Mouse (Mus musculus) MEL (cell line): Measurements from ENCODE around the gene Fkbp5.
A peak's percentile ranks its signal among the peaks of the same experiment; 100 is the strongest.

Experiments
- RAD21 ChIP-seq: IDR thresholded peaks from 2 replicates; pipeline ENCODE4 v1.6.1; 2011; ENCODE audit warnings: mild to moderate bottlenecking, low read depth, low read length, improper control_type of control experiment
- TBP ChIP-seq: IDR thresholded peaks from 2 replicates; pipeline ENCODE4 v1.8.0; 2011; ENCODE audit warnings: low read depth, low read length, improper control_type of control experiment

DNA sequence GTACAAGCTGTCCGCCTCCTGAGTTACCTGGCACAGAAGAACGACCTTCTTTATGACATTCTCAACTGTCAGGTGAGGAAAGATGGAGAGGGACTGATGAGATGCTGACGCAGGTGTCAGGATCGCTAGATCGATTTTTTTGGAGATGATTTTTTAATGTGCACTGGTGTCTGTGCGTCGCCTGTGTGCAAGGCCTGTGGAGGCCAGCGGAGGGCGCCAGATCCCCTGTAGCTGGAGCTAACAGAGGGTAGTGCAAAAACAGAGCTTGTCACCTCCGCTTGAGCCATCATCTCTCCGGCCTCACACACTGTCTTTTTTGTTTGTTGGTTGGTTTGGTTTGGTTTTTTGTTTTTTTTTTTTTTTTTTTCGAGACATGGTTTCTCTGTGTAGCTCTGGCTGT is 20.6 kb upstream of the Fkbp5 start:
- no peak for TF ChIP-seq TBP
- TF ChIP-seq RAD21: peak; percentile 37
